Mouse (Mus musculus): Measurements from ENCODE around the gene Cbx2.
A peak's percentile ranks its signal among the peaks of the same experiment; 100 is the strongest.

- no peak for TF ChIP-seq POLR2A (IDR thresholded peaks at IDR 0.05; ENCODE audit: control insufficient read depth, extremely low read depth, insufficient read depth, low read length, poor library complexity)
- TF ChIP-seq CTCF (IDR thresholded peaks at IDR 0.05; ENCODE audit: borderline replicate concordance, control insufficient read depth, extremely low read depth, insufficient read depth, low read length, poor library complexity) = peak; percentile 93
These were observed 481 bp upstream of the Cbx2 start for GRCm38 (mm10) chr11:119022068-119022894.
